Mouse (Mus musculus): ENCODE data around the gene Actl10.

Actl10 gene

GRCm38 (mm10) chr2:154551476-154551875, at the start of gene Actl10:
Actl10 (plus strand) TSS chr2:154551776.
- no peak for DNase-seq (ENCODE audit: low read depth, low spot score)

GRCm38 (mm10) chr2:154507076-154507475, 44.5 kb upstream of the Actl10 start:
- DNase-seq (ENCODE audit: low read depth, low spot score) = no peak

GRCm38 (mm10) chr2:154507566-154508283, 43.9 kb upstream of the Actl10 start:
- DNase-seq (ENCODE audit: low read depth, low spot score) = no peak

GRCm38 (mm10) chr2:154508450-154508849, 43.1 kb upstream of the Actl10 start:
- DNase-seq (ENCODE audit: low read depth, low spot score) = no peak

GRCm38 (mm10) chr2:154510141-154510540, 41.4 kb upstream of the Actl10 start:
- no peak for DNase-seq (ENCODE audit: low read depth, low spot score)

GRCm38 (mm10) chr2:154516944-154517343, 34.6 kb upstream of the Actl10 start:
- no peak for DNase-seq (ENCODE audit: low read depth, low spot score)

GRCm38 (mm10) chr2:154517424-154517823, 34.2 kb upstream of the Actl10 start:
- DNase-seq (ENCODE audit: low read depth, low spot score) = no peak

- DNase-seq (ENCODE audit: low read depth, low spot score) = no peak
Observed at GRCm38 (mm10) chr2:154521449-154521848, 30.1 kb upstream of the Actl10 start.

- DNase-seq (ENCODE audit: low read depth, low spot score) = no peak
Observed at GRCm38 (mm10) chr2:154522334-154522733, 29.2 kb upstream of the Actl10 start.

GRCm38 (mm10) chr2:154525285-154525684, 26.3 kb upstream of the Actl10 start:
- no peak for DNase-seq (ENCODE audit: low read depth, low spot score)

- DNase-seq (ENCODE audit: low read depth, low spot score) = no peak
Observed at GRCm38 (mm10) chr2:154526531-154526930, 25.0 kb upstream of the Actl10 start.

- no peak for DNase-seq (ENCODE audit: low read depth, low spot score)
Observed at GRCm38 (mm10) chr2:154532888-154533287, 18.7 kb upstream of the Actl10 start.

GRCm38 (mm10) chr2:154534704-154535270, 16.8 kb upstream of the Actl10 start:
- DNase-seq (ENCODE audit: low read depth, low spot score) = no peak

- DNase-seq (ENCODE audit: low read depth, low spot score) = no peak
Observed at GRCm38 (mm10) chr2:154538310-154538709, 13.3 kb upstream of the Actl10 start.

- DNase-seq (ENCODE audit: low read depth, low spot score) = no peak
Observed at GRCm38 (mm10) chr2:154538710-154539109, 12.9 kb upstream of the Actl10 start.

- DNase-seq (ENCODE audit: low read depth, low spot score) = no peak
Observed at GRCm38 (mm10) chr2:154539720-154540119, 11.9 kb upstream of the Actl10 start.

GRCm38 (mm10) chr2:154541630-154542029, 9.9 kb upstream of the Actl10 start:
- no peak for DNase-seq (ENCODE audit: low read depth, low spot score)

GRCm38 (mm10) chr2:154543567-154544347, 7.8 kb upstream of the Actl10 start:
- no peak for DNase-seq (ENCODE audit: low read depth, low spot score)

GRCm38 (mm10) chr2:154546711-154547110, 4.9 kb upstream of the Actl10 start, which contains the start of gene 1700003F12Rik:
1700003F12Rik (plus strand) TSS chr2:154547085.
- DNase-seq (ENCODE audit: low read depth, low spot score) = no peak

- no peak for DNase-seq (ENCODE audit: low read depth, low spot score)
Observed at GRCm38 (mm10) chr2:154548688-154549087, 2.9 kb upstream of the Actl10 start.

- DNase-seq (ENCODE audit: low read depth, low spot score) = peak; percentile 56
Observed at GRCm38 (mm10) chr2:154549127-154549885, 2.3 kb upstream of the Actl10 start.

- no peak for DNase-seq (ENCODE audit: low read depth, low spot score)
Observed at GRCm38 (mm10) chr2:154549886-154550189, 1.7 kb upstream of the Actl10 start.
